Mouse (Mus musculus) left cerebral cortex, postnatal 36 days (tissue): ENCODE results near the gene 3425401B19Rik. TPM values are rescaled to one million over a fixed set of nuclear protein-coding genes. Genes with fewer than 3 reads are reported as not detected.
A peak's percentile ranks its signal among the peaks of the same experiment; 100 is the strongest.

Experiments used
- DNase-seq, 2 experiments: peaks; one replicate each; pipeline ENCODE4 v3.0.0; 2021 to 2022; ENCODE audit warnings: low spot score in 2 of 2, mixed read lengths in 1 of 2
- intact Hi-C: fragments of 180-260 bp; cut with DNase I; formaldehyde crosslinking; loops from one replicate; pipeline ENCODE4 v1.15.1; 2025
- total RNA-seq, 2 experiments: library from RNA; stranded (reverse); gene quantifications; 2 replicates each; pipeline ENCODE4 v1.2.3; 2021

3425401B19Rik gene
- total RNA-seq, 2 experiments from 2014 or later = 0.11 to 0.35 TPM

GRCm38 (mm10) chr14:32678565-32678964, 6.5 kb downstream of the 3425401B19Rik start:
- intact Hi-C loops = no loop called here
- no peak for DNase-seq

DNA sequence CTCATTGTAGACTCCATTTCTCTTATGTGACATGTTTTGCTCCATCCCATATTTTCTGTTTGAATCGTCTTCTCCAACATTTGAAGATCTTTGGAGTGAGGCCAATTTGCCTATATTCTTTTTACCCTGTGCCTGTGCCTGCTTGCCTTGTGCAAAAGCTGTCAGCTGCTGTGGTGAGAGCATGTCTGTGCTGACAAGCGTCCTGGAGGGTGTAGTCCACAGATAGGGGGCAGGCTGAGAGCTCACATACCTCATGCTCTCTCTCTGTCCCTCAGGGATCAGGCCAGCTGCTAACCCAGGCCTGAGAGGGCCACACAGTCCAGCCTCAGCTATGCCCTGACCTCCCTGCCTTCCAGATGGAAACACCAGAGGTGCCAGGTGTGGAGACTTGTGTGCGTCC, 11.9 kb downstream of the 3425401B19Rik start:
- DNase-seq = no peak
- intact Hi-C loops = no loop called here

DNA sequence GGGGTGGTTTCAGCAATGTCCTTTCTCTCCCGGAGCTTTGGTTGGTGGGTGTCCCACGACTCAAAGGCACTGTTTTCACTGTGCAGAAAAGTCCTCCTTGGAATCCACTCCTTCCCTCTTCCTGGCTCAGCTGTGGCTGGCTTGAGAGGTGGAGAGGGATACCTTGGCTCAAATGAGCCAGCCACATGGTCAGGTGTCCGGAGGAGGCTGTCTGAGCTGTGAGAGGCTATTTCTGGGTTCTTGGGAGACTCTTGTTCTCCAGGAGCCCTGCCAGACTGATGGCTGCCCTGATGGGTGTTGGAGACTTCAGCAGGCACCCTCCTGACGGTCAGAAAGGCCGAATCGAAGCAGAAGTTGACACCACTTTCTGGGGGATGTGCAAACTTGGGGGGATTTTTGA, 22.0 kb downstream of the 3425401B19Rik start:
- DNase-seq = no peak
- intact Hi-C loops = no loop called here

GRCm38 (mm10) chr14:32659781-32660180, 25.3 kb downstream of the 3425401B19Rik start:
- intact Hi-C loops = no loop called here

DNA sequence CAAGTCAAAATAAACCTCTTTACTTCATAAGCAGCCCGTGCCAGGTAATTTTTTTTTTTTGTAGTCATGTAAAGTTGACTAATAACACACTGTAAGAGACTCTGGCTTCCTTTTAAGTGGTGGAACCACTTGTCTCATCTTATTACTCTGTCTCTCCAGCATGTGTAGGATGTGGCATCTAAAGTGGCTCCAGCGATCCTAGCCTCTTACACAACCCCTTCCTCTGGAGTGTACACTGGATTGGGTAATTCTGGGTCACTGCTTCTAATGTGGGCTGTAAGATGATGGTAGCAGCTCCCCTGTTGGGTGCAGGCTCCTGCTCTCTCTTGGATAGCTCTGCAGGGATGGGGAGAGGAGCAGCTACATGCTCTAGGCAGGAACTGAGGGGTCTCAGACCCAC, 46.6 kb downstream of the 3425401B19Rik start:
- DNase-seq = no peak
- intact Hi-C loops = no loop called here

More at GRCm38 (mm10) chr14:32659781-32660180, 25.3 kb downstream of the 3425401B19Rik start:
- no peak for DNase-seq

- intact Hi-C loops = no loop called here
These were observed 50.9 kb downstream of the 3425401B19Rik start for GRCm38 (mm10) chr14:32634015-32634682.

DNA sequence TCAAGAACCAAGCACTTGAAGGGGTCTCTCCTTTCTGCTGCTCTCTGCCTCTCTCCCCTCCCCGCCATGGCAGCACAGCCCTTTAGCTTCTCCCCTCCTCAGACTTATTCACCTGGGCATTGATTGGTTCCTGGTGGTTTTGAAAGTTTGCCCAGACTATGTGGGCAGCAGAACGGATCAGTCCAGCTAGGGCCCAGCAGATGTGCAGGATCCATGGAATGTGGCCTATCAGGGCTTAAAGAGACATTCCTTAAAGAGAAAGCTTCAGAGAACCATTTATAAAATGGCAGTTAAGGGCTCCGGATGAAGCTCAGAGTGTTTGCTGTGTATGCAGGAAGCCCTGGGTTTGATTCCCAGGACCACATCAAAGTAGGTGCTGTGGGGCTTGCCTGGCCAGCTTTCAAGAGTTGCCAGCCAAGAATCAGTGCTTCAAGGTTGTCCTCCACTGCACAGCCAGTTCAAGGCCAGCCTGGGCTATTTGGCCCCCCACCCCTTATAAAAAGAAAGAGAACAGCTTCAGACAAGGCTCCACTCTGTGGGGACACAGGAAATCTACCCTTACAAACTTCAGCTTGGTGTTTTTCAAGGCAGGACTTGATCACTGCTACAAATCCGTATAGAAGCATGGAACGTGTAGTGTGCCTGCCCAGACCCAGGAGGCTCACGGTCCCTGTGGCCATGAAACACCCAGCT, 52.0 kb downstream of the 3425401B19Rik start:
- intact Hi-C loops = no loop called here
- no peak for DNase-seq

More at GRCm38 (mm10) chr14:32634015-32634682, 50.9 kb downstream of the 3425401B19Rik start:
- DNase-seq = no peak

DNA sequence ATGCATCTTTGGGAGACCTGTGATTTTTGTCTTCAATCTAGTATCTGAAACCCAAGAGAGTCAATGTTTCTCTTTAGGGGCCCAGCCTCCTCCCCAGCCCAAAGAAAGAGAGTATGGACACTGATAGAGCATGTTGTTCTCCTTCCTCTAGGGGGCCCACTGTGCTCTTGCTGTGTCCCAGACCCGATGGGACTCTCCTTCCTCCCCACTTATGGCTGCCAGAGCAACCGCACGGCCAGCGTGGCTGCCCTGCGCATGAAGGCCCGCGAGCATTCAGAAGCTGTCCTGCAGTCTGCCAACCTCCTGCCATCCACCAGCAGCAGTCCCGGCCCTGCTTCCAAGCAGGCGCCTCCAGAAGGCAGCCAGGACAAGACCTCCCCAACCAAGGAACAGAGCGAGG, 56.5 kb downstream of the 3425401B19Rik start:
- intact Hi-C loops = no loop called here
- DNase-seq = no peak

- DNase-seq = no peak
- intact Hi-C loops = no loop called here
These were observed 57.8 kb downstream of the 3425401B19Rik start for GRCm38 (mm10) chr14:32627271-32627670.

DNA sequence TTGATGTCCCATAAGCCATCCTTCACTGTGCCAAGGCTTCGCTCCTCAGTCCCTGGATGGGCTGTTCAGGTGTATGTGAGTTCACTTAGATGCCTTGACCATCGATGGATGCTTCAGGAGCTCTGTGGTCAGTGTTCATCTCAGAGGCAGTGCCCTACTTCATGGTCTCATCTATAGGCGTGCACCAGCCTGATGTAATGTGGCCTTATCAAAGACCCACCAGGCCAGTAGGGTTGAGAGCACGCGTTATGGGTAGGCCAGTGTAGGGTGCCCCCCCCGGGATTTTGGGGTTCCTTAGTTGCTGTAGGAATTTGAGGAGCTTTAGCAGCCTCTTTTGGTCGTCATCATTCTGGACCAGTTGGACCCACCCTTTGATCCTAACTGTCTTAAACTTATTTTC, 60.3 kb downstream of the 3425401B19Rik start:
- intact Hi-C loops = no loop called here

DNA sequence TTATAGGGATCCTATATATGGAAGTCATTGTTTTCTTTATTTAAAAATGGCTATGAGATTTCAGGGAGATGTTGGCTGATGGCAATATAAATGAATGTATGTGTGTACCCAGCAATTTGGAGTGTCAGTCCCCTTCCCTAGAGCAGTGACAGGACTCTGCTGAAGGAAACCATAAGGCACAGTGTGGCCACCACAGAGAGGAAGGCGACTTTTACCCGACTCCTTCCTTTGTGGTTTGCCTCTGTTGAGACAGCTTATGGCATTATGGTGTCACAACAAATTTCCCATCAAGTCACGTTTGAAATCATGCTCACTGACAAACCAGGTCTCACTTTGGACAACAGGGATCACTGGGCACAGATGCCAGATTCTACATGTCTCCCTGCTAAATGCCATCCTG, 60.8 kb downstream of the 3425401B19Rik start:
- intact Hi-C loops = no loop called here
- no peak for DNase-seq

More for the DNA sequence above, 60.3 kb downstream of the 3425401B19Rik start:
- no peak for DNase-seq

GRCm38 (mm10) chr14:32617253-32617652, 67.8 kb downstream of the 3425401B19Rik start:
- intact Hi-C loops = loop anchor here (10.0 kb wide), 1 partner anchor 588 kb away; no protein-coding TSS in a partner anchor
- no peak for DNase-seq

DNA sequence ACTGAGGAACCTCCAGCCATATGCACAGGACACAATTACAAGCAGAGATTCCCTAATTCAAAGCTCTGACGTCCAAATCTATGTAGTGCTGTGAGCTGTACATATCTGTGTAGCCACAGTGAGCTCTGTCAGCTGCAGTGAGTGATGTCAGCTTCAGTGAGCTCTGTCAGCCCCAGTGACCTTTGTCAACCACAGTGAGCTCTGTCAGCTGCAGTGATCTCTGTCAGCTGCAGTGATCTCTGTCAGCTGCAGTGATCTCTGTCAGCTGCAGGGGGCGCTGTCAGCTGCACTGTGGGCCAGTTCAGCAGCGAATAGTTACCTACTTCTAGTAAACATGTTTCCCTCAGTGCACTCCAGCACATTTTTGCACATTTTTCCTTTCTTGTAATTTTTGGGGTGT, 75.7 kb downstream of the 3425401B19Rik start:
- DNase-seq = peak; percentile 18 to 24
- intact Hi-C loops = loop anchor here (5.0 kb wide), 1 partner anchor 353 kb away; no protein-coding TSS in a partner anchor

Other genes starting within 250 kb of the 3425401B19Rik start
- 1 to 10 TPM; 1.1 to 1.8 TPM for gene Slc18a3, start 220.4 kb downstream of the 3425401B19Rik start, total RNA-seq
- gene Chat, start 219.3 kb downstream of the 3425401B19Rik start, total RNA-seq = 1 to 10 TPM in 1 of 2 experiments, under 1 TPM in 1; 0.81 to 2.3 TPM
- 10 to 100 TPM; 16.6 to 24.4 TPM for gene Ercc6, start 171.8 kb downstream of the 3425401B19Rik start, total RNA-seq
- not detected for gene Prrxl1, start 85.9 kb downstream of the 3425401B19Rik start, total RNA-seq
- gene Tmem273, start 100.7 kb upstream of the 3425401B19Rik start, total RNA-seq = under 1 TPM; 0.61 to 0.76 TPM
- not detected for gene Fam170b, start 148.7 kb upstream of the 3425401B19Rik start, total RNA-seq
- 1 to 10 TPM; 3.1 to 4.5 TPM for gene Vstm4, start 171.5 kb upstream of the 3425401B19Rik start, total RNA-seq